Comparison of ENCODE assay signal across 14 mouse cellular contexts in the genomic region with DNA sequence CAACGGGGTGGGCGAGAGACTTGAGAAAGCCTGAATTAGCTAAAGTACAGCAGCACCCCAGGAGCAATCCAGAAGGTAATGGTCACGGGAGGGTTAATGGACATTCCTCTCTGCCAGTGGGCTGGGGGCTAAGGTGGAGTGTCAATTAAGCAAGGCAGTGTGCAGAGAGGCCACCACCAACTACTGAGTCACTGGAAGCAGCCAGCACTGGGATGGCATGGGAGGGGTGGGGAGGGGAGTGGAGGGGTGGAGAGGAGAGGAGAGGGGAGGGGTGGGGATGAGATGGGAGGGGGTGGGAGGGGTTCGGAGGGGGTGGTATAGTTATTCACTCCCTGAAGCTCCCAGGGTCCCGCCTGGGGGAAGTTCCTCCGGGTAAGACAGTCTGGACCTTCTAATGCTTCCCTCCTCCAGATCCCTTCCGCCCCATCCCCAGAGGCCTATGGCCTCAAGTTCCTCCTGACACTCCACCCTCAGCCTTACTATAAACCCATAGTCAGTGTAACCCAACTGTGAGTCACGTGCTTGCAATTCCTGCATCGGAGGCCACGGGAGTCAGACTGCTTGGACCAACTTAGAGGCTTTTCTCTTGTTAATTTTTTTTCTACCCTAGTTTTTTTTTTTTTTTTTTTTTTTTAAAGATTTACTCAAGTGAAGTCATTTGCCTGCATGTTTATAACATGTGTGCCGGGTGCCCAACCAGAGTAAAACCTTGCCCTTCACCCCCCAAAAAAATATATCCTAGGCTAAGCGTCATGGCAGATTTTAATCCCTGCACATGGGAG. TPM values are rescaled to one million over a fixed set of nuclear protein-coding genes. Genes with fewer than 3 reads are reported as not detected.
A peak's percentile ranks its signal among the peaks of the same experiment; 100 is the strongest.
DNase-seq lines count a peak whose midpoint lies in the region; ATAC-seq lines count a peak whose summit lies in the region.
"Had no signal": no experiment of that assay in that cellular context is flagged by ENCODE, and none has a peak within 500 bp of the region (broad histone marks: within the 10 kb centered on the region; RNA-seq: fewer than 3 reads in every experiment).

No protein-coding gene starts in this region.

- H3K27ac ChIP-seq in liver, embryonic 15.5 days (replicated peaks) = peak overlapping the region; percentile 65
- H3K27ac ChIP-seq: embryonic facial prominence, embryonic 15.5 days had no signal

- H3K4me2 ChIP-seq in liver, embryonic 15.5 days = no peak overlapping the region
- H3K4me2 ChIP-seq: embryonic facial prominence, embryonic 15.5 days had no signal

- peaks cover 85% of the 10 kb centered on the region for H3K4me1 ChIP-seq in liver, embryonic 15.5 days (replicated peaks)

- no peaks in the 10 kb centered on the region for H3K9me3 ChIP-seq in liver, embryonic 15.5 days (replicated peaks)
- H3K9me3 ChIP-seq: embryonic facial prominence, embryonic 15.5 days had no signal

- WGBS in liver, embryonic 15.5 days (ENCODE audit: insufficient replicate concordance) = 45% methylated on average over 12 of the region's 12 CpGs

- DNase-seq in gastrocnemius, postnatal 25 days = peak; percentile 38
- DNase-seq in gastrocnemius, postnatal 14 days = no peak
- DNase-seq in 3T3-L1 (ENCODE audit: low read depth, low spot score) = peak; percentile 93
- DNase-seq in NIH3T3 (ENCODE audit: low read depth) = peak; percentile 81
- no peak for DNase-seq in left cerebral cortex, adult 9 months (ENCODE audit: low spot score in 2 of 2)
- no peak for DNase-seq in cerebellum, adult 9-10 months
- DNase-seq: cerebellum, postnatal 14 days; kidney, adult 9 months; lung, postnatal 4 days had no signal

- ATAC-seq in liver, embryonic 15.5 days (ENCODE audit: insufficient read depth) = no peak
- no peak for ATAC-seq in inflammation-experienced regulatory T-cells, adult 6 months

- no peak overlapping the region for H3K9ac ChIP-seq in liver, embryonic 15.5 days
- H3K9ac ChIP-seq: embryonic facial prominence, embryonic 15.5 days had no signal

- H3K27me3 ChIP-seq in liver, embryonic 15.5 days = no peaks in the 10 kb centered on the region
- H3K27me3 ChIP-seq: embryonic facial prominence, embryonic 15.5 days had no signal

- intact Hi-C loops in gastrocnemius, postnatal 14 days (cut with DNase I; ENCODE audit: low total_unique reads) = no loop called here

- H3K4me3 ChIP-seq in liver, embryonic 15.5 days (replicated peaks) = no peak overlapping the region
- H3K4me3 ChIP-seq: embryonic facial prominence, embryonic 15.5 days had no signal

- no peaks in the 10 kb centered on the region for H3K36me3 ChIP-seq in liver, embryonic 15.5 days (replicated peaks)
- H3K36me3 ChIP-seq: embryonic facial prominence, embryonic 15.5 days had no signal

RNA-seq across cellular contexts. Expression of gene Rcc2, which starts 12.1 kb away (rescaled TPM):
- 1 to 10 TPM; 8.4 to 9.8 TPM for total RNA-seq in gastrocnemius, postnatal 25 days (2021)
- total RNA-seq in gastrocnemius, postnatal 14 days (2021) = 10 to 100 TPM; 14.2 to 19.3 TPM
- polyA plus RNA-seq in liver, embryonic 15.5 days (2015; fragmentation: Nextera tagmentation; extraction: Ambion mirVana) = 28.0 and 32.1 TPM in 2 replicates
- polyA plus RNA-seq in inflammation-experienced regulatory T-cells, adult 6 months (2017; shearing (Covaris generic)) = 10 to 100 TPM; 13.8 to 21.6 (median 21.0) TPM

RNA-seq across cellular contexts. Expression of gene Arhgef10l, which starts 22.4 kb away (rescaled TPM):
- total RNA-seq in gastrocnemius, postnatal 25 days (2021) = 10 to 100 TPM; 36.2 to 51.3 TPM
- 10 to 100 TPM; 39.2 to 49.0 TPM for total RNA-seq in gastrocnemius, postnatal 14 days (2021)
- 4.8 and 6.5 TPM in 2 replicates for polyA plus RNA-seq in liver, embryonic 15.5 days (2015; fragmentation: Nextera tagmentation; extraction: Ambion mirVana)
- polyA plus RNA-seq in inflammation-experienced regulatory T-cells, adult 6 months (2017; shearing (Covaris generic)) = under 1 TPM in 1 of 3 experiments, not detected in 2; 0.12 TPM

RNA-seq across cellular contexts. Expression of gene Padi6, which starts 54.2 kb away (rescaled TPM):
- not detected for total RNA-seq in gastrocnemius, postnatal 25 days (2021)
- not detected for total RNA-seq in gastrocnemius, postnatal 14 days (2021)
- polyA plus RNA-seq in liver, embryonic 15.5 days (2015; fragmentation: Nextera tagmentation; extraction: Ambion mirVana) = not detected in 2 replicates
- polyA plus RNA-seq in inflammation-experienced regulatory T-cells, adult 6 months (2017; shearing (Covaris generic)) = not detected
- total RNA-seq: heart, adult 8-10 months; hematopoietic stem cell, adult 5-6 weeks had no signal
- polyA plus RNA-seq: embryonic facial prominence, embryonic 15.5 days had no signal

Comparison
In these comparisons a context has a peak if more than half of its experiments do, and no peak if none do; other contexts are left out.
1. DNase-seq: peak in gastrocnemius, postnatal 25 days (single experiment), 3T3-L1 (single experiment) and NIH3T3 (single experiment); none in gastrocnemius, postnatal 14 days (single experiment), left cerebral cortex, adult 9 months (0 of 2) and cerebellum, adult 9-10 months (single experiment).